Mouse (Mus musculus) erythroblast, embryonic 14.5 days (primary cell): ENCODE data around the gene Rab31. TPM values are rescaled to one million over a fixed set of nuclear protein-coding genes. Genes with fewer than 3 reads are reported as not detected.

ENCODE experiments used
- H3K27me3 ChIP-seq: 2 replicates; pipeline ENCODE4 v1.6.1; 2012; ENCODE audit warnings: inconsistent platforms; ENCODE audit not compliant: control insufficient read depth
- H3K36me3 ChIP-seq: 2 replicates; pipeline ENCODE4 v1.6.1; 2012; ENCODE audit warnings: mild to moderate bottlenecking, inconsistent platforms; ENCODE audit not compliant: control insufficient read depth
- H3K4me1 ChIP-seq: 2 replicates; pipeline ENCODE4 v1.6.1; 2012; ENCODE audit warnings: inconsistent platforms; ENCODE audit not compliant: control insufficient read depth
- H3K4me3 ChIP-seq: replicated peaks from 2 replicates; pipeline ENCODE3; 2012; ENCODE audit warnings: moderate library complexity, mild to moderate bottlenecking, inconsistent platforms
- H3K9me3 ChIP-seq: 2 replicates; pipeline ENCODE4 v1.6.1; 2012; ENCODE audit warnings: low read length, inconsistent platforms, mixed read lengths; ENCODE audit not compliant: control insufficient read depth
- GATA1 ChIP-seq: IDR thresholded peaks from 2 replicates; pipeline ENCODE4 v1.6.1; 2012; ENCODE audit warnings: low read length, inconsistent platforms, mixed read lengths
- TAL1 ChIP-seq: IDR thresholded peaks from 3 replicates; pipeline ENCODE4 v1.6.1; 2012; ENCODE audit warnings: low read length, inconsistent platforms, mixed read lengths
- polyA plus RNA-seq: library from polyadenylated mRNA; stranded (reverse); fragments of >175 nt; gene quantifications from 2 replicates; pipeline ENCODE4 v1.2.3, GENCODE M21; 2012

The Rab31 gene
- polyA plus RNA-seq, 1 experiment: not detected

GRCm38 (mm10) chr17:65719826-65720225 is 52.7 kb downstream of the Rab31 start:
- no peak overlapping the region for H3K4me3 ChIP-seq
- no peaks in the 10 kb centered on the region for H3K9me3 ChIP-seq
- no peaks in the 10 kb centered on the region for H3K27me3 ChIP-seq
- H3K4me1 ChIP-seq: no peaks in the 10 kb centered on the region
- no peaks in the 10 kb centered on the region for H3K36me3 ChIP-seq
- TF ChIP-seq TAL1: no peak
- no peak for TF ChIP-seq GATA1

- no peaks in the 10 kb centered on the region for H3K9me3 ChIP-seq
- TF ChIP-seq GATA1: no peak
- TF ChIP-seq TAL1: no peak
- no peaks in the 10 kb centered on the region for H3K4me1 ChIP-seq
- no peak overlapping the region for H3K4me3 ChIP-seq
- H3K36me3 ChIP-seq: no peaks in the 10 kb centered on the region
- no peaks in the 10 kb centered on the region for H3K27me3 ChIP-seq
Observed at GRCm38 (mm10) chr17:65718578-65718977, 54.0 kb downstream of the Rab31 start.

- no peak overlapping the region for H3K4me3 ChIP-seq
- no peaks in the 10 kb centered on the region for H3K4me1 ChIP-seq
- H3K9me3 ChIP-seq: no peaks in the 10 kb centered on the region
- TF ChIP-seq GATA1 (no peak), TAL1 (no peak)
- no peaks in the 10 kb centered on the region for H3K27me3 ChIP-seq
- no peaks in the 10 kb centered on the region for H3K36me3 ChIP-seq
Observed at GRCm38 (mm10) chr17:65717658-65718199, 54.8 kb downstream of the Rab31 start.

- Histone ChIP-seq H3K27me3 (no peaks in the 10 kb centered on the region), H3K4me1 (no peaks in the 10 kb centered on the region), H3K4me3 (no peak overlapping the region), H3K9me3 (0 out of 2 replicates have a peak, but pooled peaks cover 2% of the 10 kb centered on the region), H3K36me3 (no peaks in the 10 kb centered on the region)
- TF ChIP-seq GATA1: no peak
- no peak for TF ChIP-seq TAL1
Observed at GRCm38 (mm10) chr17:65714060-65714459, 58.5 kb downstream of the Rab31 start.

- 0 out of 2 replicates have a peak, but pooled peaks cover 2% of the 10 kb centered on the region for H3K9me3 ChIP-seq
- H3K4me1 ChIP-seq: no peaks in the 10 kb centered on the region
- no peak overlapping the region for H3K4me3 ChIP-seq
- H3K27me3 ChIP-seq: no peaks in the 10 kb centered on the region
- TF ChIP-seq GATA1 (no peak), TAL1 (no peak)
- H3K36me3 ChIP-seq: no peaks in the 10 kb centered on the region
Observed at GRCm38 (mm10) chr17:65712861-65713535, 59.6 kb downstream of the Rab31 start.

- H3K27me3 ChIP-seq: no peaks in the 10 kb centered on the region
- no peaks in the 10 kb centered on the region for H3K36me3 ChIP-seq
- no peak overlapping the region for H3K4me3 ChIP-seq
- no peaks in the 10 kb centered on the region for H3K4me1 ChIP-seq
- 0 out of 2 replicates have a peak, but pooled peaks cover 2% of the 10 kb centered on the region for H3K9me3 ChIP-seq
- TF ChIP-seq GATA1 (no peak), TAL1 (no peak)
Observed at GRCm38 (mm10) chr17:65711779-65712178, 60.8 kb downstream of the Rab31 start.

- no peak overlapping the region for H3K4me3 ChIP-seq
- H3K9me3 ChIP-seq: 0 out of 2 replicates have a peak, but pooled peaks cover 2% of the 10 kb centered on the region
- TF ChIP-seq TAL1 (no peak), GATA1 (no peak)
- H3K36me3 ChIP-seq: no peaks in the 10 kb centered on the region
- no peaks in the 10 kb centered on the region for H3K4me1 ChIP-seq
- H3K27me3 ChIP-seq: no peaks in the 10 kb centered on the region
Observed at GRCm38 (mm10) chr17:65710576-65710975, 62.0 kb downstream of the Rab31 start.

- Histone ChIP-seq H3K36me3 (no peaks in the 10 kb centered on the region), H3K9me3 (no peaks in the 10 kb centered on the region), H3K27me3 (no peaks in the 10 kb centered on the region), H3K4me3 (no peak overlapping the region), H3K4me1 (no peaks in the 10 kb centered on the region)
- TF ChIP-seq TAL1 (no peak), GATA1 (no peak)
Observed at GRCm38 (mm10) chr17:65706220-65706619, 66.3 kb downstream of the Rab31 start.

- Histone ChIP-seq H3K27me3 (no peaks in the 10 kb centered on the region), H3K9me3 (no peaks in the 10 kb centered on the region), H3K4me1 (no peaks in the 10 kb centered on the region), H3K36me3 (no peaks in the 10 kb centered on the region), H3K4me3 (no peak overlapping the region)
- TF ChIP-seq GATA1: no peak
- no peak for TF ChIP-seq TAL1
Observed at GRCm38 (mm10) chr17:65703527-65704391, 68.8 kb downstream of the Rab31 start.
